Mouse (Mus musculus): ENCODE results near the gene Nrxn3. TPM values are rescaled to one million over a fixed set of nuclear protein-coding genes. Genes with fewer than 3 reads are reported as not detected.

Nrxn3 gene
- polyA plus RNA-seq, 1 experiment, result 3.0 TPM

GRCm38 (mm10) chr12:89181157-89181561, 458.5 kb downstream of the Nrxn3 start:
- Histone ChIP-seq H3K27me3 (ENCODE audit: control insufficient read depth, insufficient read depth, insufficient read length) (no peaks in the 10 kb centered on the region), H3ac (ENCODE audit: control insufficient read depth, insufficient read length) (no peak overlapping the region), H3K4me3 (no peak overlapping the region), H3K4me2 (ENCODE audit: low read depth) (no peak overlapping the region), H3K79me2 (ENCODE audit: control insufficient read depth, insufficient read depth) (no peaks in the 10 kb centered on the region), H3K36me3 (ENCODE audit: control insufficient read depth, insufficient read depth) (no peaks in the 10 kb centered on the region)
- TF ChIP-seq MYOG (IDR thresholded peaks at IDR 0.05; ENCODE audit: control insufficient read depth in 1 of 3, insufficient read depth in 1 of 3, insufficient read length in 2 of 3, low read depth in 2 of 3) (no peak), REST (IDR thresholded peaks at IDR 0.05; ENCODE audit: insufficient read depth, insufficient read length) (no peak), USF1 (IDR thresholded peaks at IDR 0.05; ENCODE audit: low read depth) (no peak), SRF (IDR thresholded peaks at IDR 0.05; ENCODE audit: control insufficient read depth, insufficient read length, low read depth) (no peak), TCF3 (IDR thresholded peaks at IDR 0.05; ENCODE audit: insufficient read length, low read depth) (no peak), E2F4 (IDR thresholded peaks at IDR 0.05; ENCODE audit: insufficient read depth) (no peak), TCF12 (IDR thresholded peaks at IDR 0.05; ENCODE audit: insufficient read depth, poor library complexity, severe bottlenecking) (no peak), POLR2A (IDR thresholded peaks at IDR 0.05; ENCODE audit: insufficient read length, low read depth) (no peak), CEBPB (IDR thresholded peaks at IDR 0.05; ENCODE audit: insufficient read depth, poor library complexity, severe bottlenecking) (no peak), MAX (IDR thresholded peaks at IDR 0.05; ENCODE audit: low read depth) (no peak), MYOD1 (IDR thresholded peaks at IDR 0.05; ENCODE audit: control insufficient read depth in 1 of 3, insufficient read length in 2 of 3, low read depth in 2 of 3) (no peak), POLR2AphosphoS2 (IDR thresholded peaks at IDR 0.05; ENCODE audit: insufficient read length, low read depth) (no peak)

- TF ChIP-seq TCF3 (IDR thresholded peaks at IDR 0.05; ENCODE audit: insufficient read length, low read depth), result no peak
- no peak for TF ChIP-seq CEBPB (IDR thresholded peaks at IDR 0.05; ENCODE audit: insufficient read depth, poor library complexity, severe bottlenecking)
- no peak for TF ChIP-seq MAX (IDR thresholded peaks at IDR 0.05; ENCODE audit: low read depth)
- TF ChIP-seq USF1 (IDR thresholded peaks at IDR 0.05; ENCODE audit: low read depth), result no peak
- TF ChIP-seq POLR2A (IDR thresholded peaks at IDR 0.05; ENCODE audit: insufficient read length, low read depth), result no peak
- no peak for TF ChIP-seq REST (IDR thresholded peaks at IDR 0.05; ENCODE audit: insufficient read depth, insufficient read length)
- no peak for TF ChIP-seq TCF12 (IDR thresholded peaks at IDR 0.05; ENCODE audit: insufficient read depth, poor library complexity, severe bottlenecking)
- TF ChIP-seq MYOD1 (IDR thresholded peaks at IDR 0.05; ENCODE audit: control insufficient read depth in 1 of 3, insufficient read length in 2 of 3, low read depth in 2 of 3), result no peak
- H3K36me3 ChIP-seq (ENCODE audit: control insufficient read depth, insufficient read depth), result no peaks in the 10 kb centered on the region
- no peaks in the 10 kb centered on the region for H3K79me2 ChIP-seq (ENCODE audit: control insufficient read depth, insufficient read depth)
- no peak overlapping the region for H3ac ChIP-seq (ENCODE audit: control insufficient read depth, insufficient read length)
- H3K4me3 ChIP-seq, result no peak overlapping the region
- H3K4me2 ChIP-seq (ENCODE audit: low read depth), result no peak overlapping the region
- no peaks in the 10 kb centered on the region for H3K27me3 ChIP-seq (ENCODE audit: control insufficient read depth, insufficient read depth, insufficient read length)
Observed at GRCm38 (mm10) chr12:89198764-89199525, 476.3 kb downstream of the Nrxn3 start.

- Histone ChIP-seq H3K4me3 (no peak overlapping the region), H3ac (ENCODE audit: control insufficient read depth, insufficient read length) (no peak overlapping the region), H3K4me2 (ENCODE audit: low read depth) (no peak overlapping the region), H3K79me2 (ENCODE audit: control insufficient read depth, insufficient read depth) (no peaks in the 10 kb centered on the region), H3K27me3 (ENCODE audit: control insufficient read depth, insufficient read depth, insufficient read length) (no peaks in the 10 kb centered on the region), H3K36me3 (ENCODE audit: control insufficient read depth, insufficient read depth) (no peaks in the 10 kb centered on the region)
- TF ChIP-seq TCF12 (IDR thresholded peaks at IDR 0.05; ENCODE audit: insufficient read depth, poor library complexity, severe bottlenecking) (no peak), CEBPB (IDR thresholded peaks at IDR 0.05; ENCODE audit: insufficient read depth, poor library complexity, severe bottlenecking) (no peak), REST (IDR thresholded peaks at IDR 0.05; ENCODE audit: insufficient read depth, insufficient read length) (no peak), SRF (IDR thresholded peaks at IDR 0.05; ENCODE audit: control insufficient read depth, insufficient read length, low read depth) (no peak), POLR2A (IDR thresholded peaks at IDR 0.05; ENCODE audit: insufficient read length, low read depth) (no peak), MAX (IDR thresholded peaks at IDR 0.05; ENCODE audit: low read depth) (no peak), TCF3 (IDR thresholded peaks at IDR 0.05; ENCODE audit: insufficient read length, low read depth) (no peak), USF1 (IDR thresholded peaks at IDR 0.05; ENCODE audit: low read depth) (no peak), E2F4 (IDR thresholded peaks at IDR 0.05; ENCODE audit: insufficient read depth) (no peak), MYOG (IDR thresholded peaks at IDR 0.05; ENCODE audit: control insufficient read depth in 1 of 3, insufficient read depth in 1 of 3, insufficient read length in 2 of 3, low read depth in 2 of 3) (no peak), MYOD1 (IDR thresholded peaks at IDR 0.05; ENCODE audit: control insufficient read depth in 1 of 3, insufficient read length in 2 of 3, low read depth in 2 of 3) (no peak), POLR2AphosphoS2 (IDR thresholded peaks at IDR 0.05; ENCODE audit: insufficient read length, low read depth) (no peak)
Observed at GRCm38 (mm10) chr12:89211608-89212007, 488.9 kb downstream of the Nrxn3 start.

GRCm38 (mm10) chr12:89239826-89240225, 517.1 kb downstream of the Nrxn3 start:
- Histone ChIP-seq H3K36me3 (ENCODE audit: control insufficient read depth, insufficient read depth) (no peaks in the 10 kb centered on the region), H3K4me3 (no peak overlapping the region), H3K4me2 (ENCODE audit: low read depth) (no peak overlapping the region), H3K27me3 (ENCODE audit: control insufficient read depth, insufficient read depth, insufficient read length) (no peaks in the 10 kb centered on the region), H3ac (ENCODE audit: control insufficient read depth, insufficient read length) (no peak overlapping the region), H3K79me2 (ENCODE audit: control insufficient read depth, insufficient read depth) (no peaks in the 10 kb centered on the region)
- no peak for TF ChIP-seq E2F4 (IDR thresholded peaks at IDR 0.05; ENCODE audit: insufficient read depth)
- no peak for TF ChIP-seq TCF12 (IDR thresholded peaks at IDR 0.05; ENCODE audit: insufficient read depth, poor library complexity, severe bottlenecking)
- TF ChIP-seq TCF3 (IDR thresholded peaks at IDR 0.05; ENCODE audit: insufficient read length, low read depth), result no peak
- TF ChIP-seq CEBPB (IDR thresholded peaks at IDR 0.05; ENCODE audit: insufficient read depth, poor library complexity, severe bottlenecking), result no peak
- TF ChIP-seq MAX (IDR thresholded peaks at IDR 0.05; ENCODE audit: low read depth), result no peak
- TF ChIP-seq MYOG (IDR thresholded peaks at IDR 0.05; ENCODE audit: control insufficient read depth in 1 of 3, insufficient read depth in 1 of 3, insufficient read length in 2 of 3, low read depth in 2 of 3), result no peak
- TF ChIP-seq MYOD1 (IDR thresholded peaks at IDR 0.05; ENCODE audit: control insufficient read depth in 1 of 3, insufficient read length in 2 of 3, low read depth in 2 of 3), result no peak
- TF ChIP-seq SRF (IDR thresholded peaks at IDR 0.05; ENCODE audit: control insufficient read depth, insufficient read length, low read depth), result no peak
- TF ChIP-seq USF1 (IDR thresholded peaks at IDR 0.05; ENCODE audit: low read depth), result no peak
- TF ChIP-seq REST (IDR thresholded peaks at IDR 0.05; ENCODE audit: insufficient read depth, insufficient read length), result no peak
- TF ChIP-seq POLR2A (IDR thresholded peaks at IDR 0.05; ENCODE audit: insufficient read length, low read depth), result no peak
- TF ChIP-seq POLR2AphosphoS2 (IDR thresholded peaks at IDR 0.05; ENCODE audit: insufficient read length, low read depth), result no peak
